Mouse (Mus musculus) C2C12 (cell line): ENCODE data around the gene Pars2. TPM values are rescaled to one million over a fixed set of nuclear protein-coding genes. Genes with fewer than 3 reads are reported as not detected.
A peak's percentile ranks its signal among the peaks of the same experiment; 100 is the strongest.

Experiments used
- H3K27me3 ChIP-seq: one replicate; pipeline ENCODE4 v1.6.1; 2011; ENCODE audit not compliant: control insufficient read depth, insufficient read depth, insufficient read length
- H3K36me3 ChIP-seq: one replicate; pipeline ENCODE4 v1.6.1; 2011; ENCODE audit not compliant: control insufficient read depth, insufficient read depth
- H3K4me3 ChIP-seq: one replicate; pipeline ENCODE4 v1.5.1; 2011; ENCODE audit warnings: mild to moderate bottlenecking, control low read depth; ENCODE audit not compliant: poor library complexity, insufficient read depth, severe bottlenecking
- H3K79me2 ChIP-seq: one replicate; pipeline ENCODE4 v1.6.1; 2011; ENCODE audit not compliant: control insufficient read depth, insufficient read depth
- H3K79me3 ChIP-seq: one replicate; pipeline ENCODE4 v1.6.1; 2011; ENCODE audit warnings: low read depth, control low read depth
- H3ac ChIP-seq: one replicate; pipeline ENCODE3; 2011; ENCODE audit warnings: low read depth; ENCODE audit not compliant: control insufficient read depth, insufficient read length
- CEBPB ChIP-seq: IDR thresholded peaks from one replicate; pipeline ENCODE4 v1.6.1; 2011; ENCODE audit warnings: low read depth, mild to moderate bottlenecking, control low read depth, moderate library complexity
- CTCF ChIP-seq: IDR thresholded peaks from one replicate; pipeline ENCODE4 v1.5.1; 2011; ENCODE audit not compliant: control insufficient read depth, insufficient read depth, insufficient read length
- FOSL1 ChIP-seq: IDR thresholded peaks from one replicate; pipeline ENCODE4 v1.8.0; 2011; ENCODE audit warnings: mild to moderate bottlenecking, low read length; ENCODE audit not compliant: poor library complexity, insufficient read depth, severe bottlenecking
- MAX ChIP-seq: IDR thresholded peaks from one replicate; pipeline ENCODE4 v1.6.1; 2011; ENCODE audit warnings: mild to moderate bottlenecking, control low read depth
- MYOD1 ChIP-seq: IDR thresholded peaks from one replicate; pipeline ENCODE4 v1.6.1; 2011; ENCODE audit warnings: low read depth; ENCODE audit not compliant: control insufficient read depth, insufficient read length
- MYOG ChIP-seq: IDR thresholded peaks from one replicate; pipeline ENCODE4 v1.6.1; 2011; ENCODE audit not compliant: control insufficient read depth, insufficient read length; ENCODE audit errors: extremely low read depth
- USF1 ChIP-seq: IDR thresholded peaks from one replicate; pipeline ENCODE4 v1.6.1; 2011; ENCODE audit warnings: low read depth, mild to moderate bottlenecking, control low read depth, moderate library complexity
- long read RNA-seq, 2 experiments: library from polyadenylated mRNA; unstranded; transcript quantifications; one replicate each; pipeline ENCODE4 v2.0.0; 2019 to 2020
- polyA plus RNA-seq: library from polyadenylated mRNA; unstranded; fragments of >200 nt; fragmentation: generic; extraction: Trizol; gene quantifications from one replicate; pipeline ENCODE4 v1.2.1, GENCODE M21; 2012; ENCODE audit warnings: missing spikeins

The Pars2 gene
- polyA plus RNA-seq = 7.6 TPM
- long read RNA-seq, experiment 1, partial matches to known transcripts = 3 of 4 reads
- long read RNA-seq, experiment 1, other reads (novel, unspliced or antisense) = 0 of 4 reads
- long read RNA-seq, experiment 2, transcript Pars2-201 (2 exons, 2,191 nt) = major isoform, 36 of 60 reads
- long read RNA-seq, experiment 2, transcript Pars2-203 (2 exons, 502 nt) = minor isoform, 9 of 60 reads
- long read RNA-seq, experiment 2, partial matches to known transcripts = 0 of 60 reads
- long read RNA-seq, experiment 2, other reads (novel, unspliced or antisense) = 8 of 60 reads

DNA sequence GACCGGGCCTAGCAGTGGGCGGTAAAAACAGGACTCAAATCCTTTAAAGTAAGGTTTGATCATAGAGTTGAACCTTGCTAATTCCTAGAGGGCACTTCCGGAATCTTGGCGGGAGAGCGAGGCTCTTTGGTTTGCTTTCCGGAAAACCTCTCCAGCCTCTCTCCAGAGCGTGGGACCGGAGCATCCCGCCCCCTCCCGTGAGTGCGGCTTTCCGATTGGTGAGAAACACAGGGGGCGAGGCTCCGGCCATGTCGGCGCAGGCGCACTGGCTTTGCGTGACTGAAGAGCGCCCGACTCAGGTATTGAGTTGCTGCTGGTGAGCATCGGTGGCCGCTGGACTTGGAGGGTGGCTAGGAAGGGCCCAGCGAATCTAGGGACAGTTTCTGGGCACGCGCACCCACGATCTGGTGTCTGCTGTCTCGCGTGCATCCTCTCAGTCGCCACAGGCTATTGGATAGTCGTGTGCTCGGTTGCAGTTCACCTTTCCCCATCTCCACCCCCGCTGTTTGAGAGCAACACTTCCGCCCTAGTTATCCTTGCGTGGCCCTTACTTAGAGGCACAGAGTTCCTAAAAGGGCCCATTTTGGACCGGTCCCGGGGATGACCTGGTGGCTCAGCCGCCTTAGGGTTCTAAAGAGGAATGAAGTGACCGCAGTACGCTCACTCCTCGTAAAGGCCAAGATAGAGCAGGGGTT is at the start of gene Pars2:
Pars2 (plus strand) TSS at position 237 of the 695 bp plus-strand sequence.
- Histone ChIP-seq H3ac (peak within 1 kb of the TSS; percentile 79), H3K27me3 (no peaks in the 10 kb centered on the region), H3K79me3 (peaks cover 1% of the 10 kb centered on the region), H3K79me2 (peaks cover 13% of the 10 kb centered on the region), H3K36me3 (no peaks in the 10 kb centered on the region), H3K4me3 (peak within 1 kb of the TSS; percentile 56)
- no peak for TF ChIP-seq USF1
- no peak for TF ChIP-seq CTCF
- TF ChIP-seq MYOG = no peak
- TF ChIP-seq FOSL1 = no peak
- TF ChIP-seq CEBPB = no peak
- TF ChIP-seq MYOD1 = no peak
- no peak for TF ChIP-seq MAX

DNA sequence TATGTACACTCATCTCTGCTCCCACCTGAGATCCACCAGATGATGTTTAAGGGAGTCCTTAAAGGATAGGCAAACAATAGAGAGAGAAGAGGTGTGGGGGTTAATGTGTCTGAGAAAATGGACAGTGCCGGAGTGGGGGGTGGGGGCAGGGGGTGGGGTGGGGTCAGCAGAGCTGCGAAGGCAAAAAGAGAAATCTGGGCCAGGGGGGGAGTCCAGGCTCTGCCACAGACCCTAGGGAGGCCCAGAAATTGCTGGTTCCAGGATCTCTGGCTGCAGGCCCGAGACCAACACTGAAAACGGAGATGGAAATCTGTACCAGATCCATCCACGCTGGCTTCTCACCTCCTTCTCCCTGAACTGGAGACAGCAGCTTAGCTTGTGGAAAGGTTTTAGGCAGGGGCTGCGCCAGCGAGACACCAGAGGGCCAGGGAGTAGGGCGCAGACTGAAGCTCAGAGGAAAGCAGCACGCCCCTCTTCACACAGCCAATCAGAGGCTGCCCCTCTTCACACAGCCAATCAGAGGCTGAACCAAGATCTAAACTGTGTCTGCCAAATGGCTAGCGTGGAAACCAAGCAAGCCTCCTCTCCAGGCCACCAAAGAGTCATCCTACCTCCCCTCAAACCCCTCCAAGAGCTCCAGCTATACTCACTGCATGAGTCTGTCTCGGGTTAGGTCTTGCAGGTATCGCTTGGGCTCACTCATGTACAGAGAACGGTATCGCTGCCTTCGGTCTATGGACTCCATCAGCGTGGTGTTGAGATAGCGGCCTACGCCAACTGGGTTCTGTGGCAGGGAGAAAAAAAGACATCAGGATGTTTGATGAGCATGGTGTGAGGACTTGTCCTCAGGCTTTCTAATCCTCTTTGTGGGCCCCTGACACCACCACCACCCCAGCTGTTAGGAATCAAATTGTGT is 44.0 kb upstream of the Pars2 start:
- Histone ChIP-seq H3K27me3 (no peaks in the 10 kb centered on the region), H3K36me3 (no peaks in the 10 kb centered on the region), H3K79me3 (no peaks in the 10 kb centered on the region), H3K79me2 (no peaks in the 10 kb centered on the region), H3ac (no peak overlapping the region), H3K4me3 (no peak overlapping the region)
- TF ChIP-seq MAX = no peak
- TF ChIP-seq MYOD1 = no peak
- TF ChIP-seq CEBPB = no peak
- TF ChIP-seq USF1 = no peak
- no peak for TF ChIP-seq FOSL1

- TF ChIP-seq USF1 (no peak), CTCF (no peak), MAX (no peak), MYOG (no peak), MYOD1 (no peak), FOSL1 (no peak), CEBPB (no peak)
- no peaks in the 10 kb centered on the region for H3K79me2 ChIP-seq
- H3K79me3 ChIP-seq = no peaks in the 10 kb centered on the region
- no peaks in the 10 kb centered on the region for H3K27me3 ChIP-seq
- H3ac ChIP-seq = no peak overlapping the region
- H3K4me3 ChIP-seq = no peak overlapping the region
- H3K36me3 ChIP-seq = no peaks in the 10 kb centered on the region
Observed at GRCm38 (mm10) chr4:106607905-106608304, 43.0 kb upstream of the Pars2 start.

- TF ChIP-seq USF1 = no peak
- TF ChIP-seq MYOD1 = no peak
- no peak for TF ChIP-seq MAX
- TF ChIP-seq CTCF = no peak
- TF ChIP-seq FOSL1 = no peak
- no peak for TF ChIP-seq CEBPB
- TF ChIP-seq MYOG = no peak
- Histone ChIP-seq H3K79me2 (no peaks in the 10 kb centered on the region), H3K79me3 (no peaks in the 10 kb centered on the region), H3ac (no peak overlapping the region), H3K4me3 (no peak overlapping the region), H3K36me3 (no peaks in the 10 kb centered on the region), H3K27me3 (no peaks in the 10 kb centered on the region)
Observed at GRCm38 (mm10) chr4:106613105-106613504, 37.8 kb upstream of the Pars2 start.

GRCm38 (mm10) chr4:106613560-106613959 is 37.3 kb upstream of the Pars2 start:
- TF ChIP-seq USF1 (no peak), CEBPB (no peak), FOSL1 (no peak), MAX (no peak)
- Histone ChIP-seq H3K79me2 (no peaks in the 10 kb centered on the region), H3K79me3 (no peaks in the 10 kb centered on the region), H3K4me3 (no peak overlapping the region), H3ac (no peak overlapping the region), H3K27me3 (no peaks in the 10 kb centered on the region), H3K36me3 (no peaks in the 10 kb centered on the region)
